Mouse (Mus musculus) heart, postnatal 0 days (tissue): ENCODE data around the gene Ksr1. TPM values are rescaled to one million over a fixed set of nuclear protein-coding genes. Genes with fewer than 3 reads are reported as not detected.
"Not testable (repeated sequence)": the region's sequence is repeated elsewhere in the genome, so short reads cannot be mapped to it uniquely, and the experiment has no call there.

Experiments
- ATAC-seq: fragments of 200-750 bp; cut with Nextera tagmentation; 2 replicates; pipeline ENCODE4 v1.8.0; 2017; ENCODE audit warnings: low read depth, moderate number of reproducible peaks, moderate library complexity; ENCODE audit not compliant: insufficient read depth
- DNase-seq: peaks from one replicate; pipeline ENCODE4 v3.0.0-alpha.2; 2016; ENCODE audit warnings: low spot score
- H3K27ac ChIP-seq: fragments of 300-500 bp; sonication (generic); 2 replicates; pipeline ENCODE4 v1.5.1; 2014; ENCODE audit warnings: low read depth, mild to moderate bottlenecking
- H3K27me3 ChIP-seq: fragments of 300-500 bp; sonication (generic); 2 replicates; pipeline ENCODE4 v1.6.1; 2014; ENCODE audit warnings: low read length, mixed read lengths; ENCODE audit not compliant: control insufficient read depth, insufficient read depth
- H3K36me3 ChIP-seq: fragments of 300-500 bp; sonication (generic); replicated peaks from 2 replicates; pipeline ENCODE4 v1.6.1; 2014; ENCODE audit warnings: low read length, mixed read lengths; ENCODE audit not compliant: control insufficient read depth, insufficient read depth
- H3K4me1 ChIP-seq: fragments of 300-500 bp; sonication (generic); 2 replicates; pipeline ENCODE4 v1.6.1; 2014; ENCODE audit warnings: antibody characterized with exemption; ENCODE audit not compliant: control insufficient read depth, insufficient read depth
- H3K4me2 ChIP-seq: fragments of 300-500 bp; sonication (generic); 2 replicates; pipeline ENCODE4 v1.6.1; 2014; ENCODE audit warnings: low read depth, mild to moderate bottlenecking, low read length, moderate library complexity
- H3K4me3 ChIP-seq: fragments of 300-500 bp; sonication (generic); 2 replicates; pipeline ENCODE4 v1.5.1; 2014; ENCODE audit warnings: low read depth, low read length
- H3K9ac ChIP-seq: fragments of 300-500 bp; sonication (generic); replicated peaks from 2 replicates; pipeline ENCODE4 v1.6.1; 2014; ENCODE audit warnings: low read depth, low read length, mixed read lengths
- H3K9me3 ChIP-seq: fragments of 300-500 bp; sonication (generic); replicated peaks from 2 replicates; pipeline ENCODE4 v1.6.1; 2016; ENCODE audit warnings: low read length; ENCODE audit not compliant: control insufficient read depth
- CTCF ChIP-seq: IDR thresholded peaks from 2 replicates; pipeline ENCODE4 v1.5.1; 2016; ENCODE audit warnings: antibody characterized with exemption, control low read depth, low read depth
- EP300 ChIP-seq: IDR thresholded peaks from 2 replicates; pipeline ENCODE4 v1.6.1; 2016; ENCODE audit warnings: antibody characterized with exemption, low read depth
- WGBS: fragments of 180-500 bp; shearing (Covaris S2); extraction: QIAGEN DNeasy Blood & Tissue Kit; methylation state at CpG from one replicate; pipeline ENCODE4 v1.1.7; 2014; 5-methylcytosine and 5-hydroxymethylcytosine counted together
- polyA plus RNA-seq: library from polyadenylated mRNA; unstranded; fragments of >200 nt; fragmentation: Nextera tagmentation; extraction: Ambion mirVana; gene quantifications from 2 replicates; pipeline ENCODE4 v1.2.1, GENCODE M21; 2015
- total RNA-seq: library from RNA; depleted of rRNA; stranded (reverse); fragments of >200 nt; gene quantifications from 2 replicates; pipeline ENCODE4 v1.2.3, GENCODE M21; 2014; ENCODE audit warnings: low replicate concordance

Gene Ksr1
- total and polyA plus RNA-seq, 2 experiments from 2014 or later, result 1.5 to 15.2 TPM

DNA sequence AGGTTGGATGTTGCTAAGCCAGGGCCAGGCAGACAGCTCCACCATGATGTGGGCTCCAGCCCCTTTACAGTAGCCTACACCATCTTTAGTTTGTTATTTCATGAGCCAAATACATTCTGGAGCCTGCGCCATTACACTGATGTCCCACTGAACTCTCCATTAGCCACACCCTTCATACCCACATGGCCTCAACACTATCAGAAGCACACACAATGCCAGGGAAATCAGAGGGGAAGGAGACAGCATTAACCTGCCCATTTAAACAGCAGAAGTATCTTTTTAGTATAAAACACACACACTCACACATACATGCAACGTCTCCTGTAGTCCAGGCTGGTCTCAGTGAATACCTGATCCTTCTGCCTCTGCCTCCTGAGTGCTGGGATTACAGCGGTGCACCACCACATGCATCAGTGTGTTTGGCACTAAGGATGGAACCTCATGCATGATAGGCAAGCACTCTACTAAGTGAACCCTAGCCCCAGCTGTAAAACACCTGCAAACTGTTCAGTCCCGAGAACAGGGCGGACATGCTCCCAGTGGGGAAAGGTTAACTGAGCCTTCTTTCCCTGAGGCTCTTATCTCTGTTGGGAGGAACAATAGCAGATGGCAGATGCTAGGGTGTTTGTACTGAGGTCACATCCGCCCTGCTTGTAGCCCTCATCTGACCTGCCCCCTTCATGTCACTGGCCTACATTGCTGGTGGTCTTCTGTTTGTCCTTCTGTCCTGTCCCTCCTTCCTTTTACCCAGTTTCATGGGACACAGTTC is 138.0 kb downstream of the Ksr1 start:
- WGBS, result 63% methylated on average over 6 of the region's 6 CpGs
- Histone ChIP-seq H3K27ac (peak overlapping the region; percentile 34; the same call in 1 of the 2 replicates), H3K9ac (no peak overlapping the region), H3K4me1 (no peaks in the 10 kb centered on the region; the same call in 1 of the 2 replicates), H3K4me2 (no peak overlapping the region), H3K9me3 (no peaks in the 10 kb centered on the region), H3K27me3 (no peaks in the 10 kb centered on the region), H3K4me3 (no peak overlapping the region), H3K36me3 (no peaks in the 10 kb centered on the region)
- no peak for DNase-seq
- 0 out of 2 replicates have a peak, but pooled peaks have one; percentile 27 for ATAC-seq
- TF ChIP-seq EP300 (no peak), CTCF (no peak)

DNA sequence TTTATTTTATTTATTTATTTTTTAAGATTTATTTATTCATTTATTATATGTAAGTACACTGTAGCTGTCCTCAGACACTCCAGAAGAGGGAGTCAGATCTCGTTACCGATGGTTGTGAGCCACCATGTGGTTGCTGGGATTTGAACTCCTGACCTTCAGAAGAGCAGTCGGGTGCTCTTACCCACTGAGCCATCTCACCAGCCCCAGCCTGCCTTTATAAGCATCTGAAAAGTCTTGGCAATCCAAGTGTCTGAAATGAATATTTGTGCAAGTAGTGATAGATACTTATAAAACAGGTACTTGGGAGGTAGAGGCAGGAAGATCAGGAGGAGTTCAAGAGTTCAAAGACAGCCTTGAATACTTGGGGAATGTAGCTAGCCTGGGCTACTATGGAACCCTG is 138.9 kb downstream of the Ksr1 start:
- 77% methylated on average over 3 of the region's 3 CpGs for WGBS
- not testable (repeated sequence) for H3K4me1 ChIP-seq, H3K36me3 ChIP-seq, H3K4me3 ChIP-seq, H3K4me2 ChIP-seq, H3K27ac ChIP-seq, DNase-seq, ATAC-seq, H3K27me3 ChIP-seq, H3K9ac ChIP-seq, H3K9me3 ChIP-seq

DNA sequence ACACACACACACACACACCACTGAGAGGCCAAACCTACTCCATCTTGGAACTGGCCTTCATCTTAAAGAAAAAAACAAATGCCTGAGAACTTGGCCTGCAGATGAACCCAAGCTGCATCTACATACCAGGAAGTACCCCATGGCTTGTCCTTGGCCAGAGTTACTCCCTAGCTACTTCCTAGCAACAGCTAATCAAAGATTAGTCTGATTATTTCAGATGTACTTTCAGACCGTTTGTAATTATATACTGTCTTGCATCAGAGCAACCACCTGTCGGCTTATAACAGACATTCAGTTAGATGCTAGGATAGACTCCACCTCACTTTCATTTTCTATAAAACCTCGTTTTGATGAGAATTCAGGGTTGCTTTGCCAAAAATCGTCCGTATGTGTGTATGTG is 139.8 kb downstream of the Ksr1 start:
- Histone ChIP-seq H3K36me3 (no peaks in the 10 kb centered on the region), H3K27me3 (no peaks in the 10 kb centered on the region), H3K4me2 (no peak overlapping the region), H3K4me3 (no peak overlapping the region), H3K4me1 (no peaks in the 10 kb centered on the region; the same call in 1 of the 2 replicates), H3K9ac (no peak overlapping the region), H3K9me3 (no peaks in the 10 kb centered on the region), H3K27ac (no peak overlapping the region)
- TF ChIP-seq EP300 (no peak), CTCF (no peak)
- WGBS, result 61% methylated on average over 5 of the region's 5 CpGs
- no peak for ATAC-seq
- DNase-seq, result no peak

DNA sequence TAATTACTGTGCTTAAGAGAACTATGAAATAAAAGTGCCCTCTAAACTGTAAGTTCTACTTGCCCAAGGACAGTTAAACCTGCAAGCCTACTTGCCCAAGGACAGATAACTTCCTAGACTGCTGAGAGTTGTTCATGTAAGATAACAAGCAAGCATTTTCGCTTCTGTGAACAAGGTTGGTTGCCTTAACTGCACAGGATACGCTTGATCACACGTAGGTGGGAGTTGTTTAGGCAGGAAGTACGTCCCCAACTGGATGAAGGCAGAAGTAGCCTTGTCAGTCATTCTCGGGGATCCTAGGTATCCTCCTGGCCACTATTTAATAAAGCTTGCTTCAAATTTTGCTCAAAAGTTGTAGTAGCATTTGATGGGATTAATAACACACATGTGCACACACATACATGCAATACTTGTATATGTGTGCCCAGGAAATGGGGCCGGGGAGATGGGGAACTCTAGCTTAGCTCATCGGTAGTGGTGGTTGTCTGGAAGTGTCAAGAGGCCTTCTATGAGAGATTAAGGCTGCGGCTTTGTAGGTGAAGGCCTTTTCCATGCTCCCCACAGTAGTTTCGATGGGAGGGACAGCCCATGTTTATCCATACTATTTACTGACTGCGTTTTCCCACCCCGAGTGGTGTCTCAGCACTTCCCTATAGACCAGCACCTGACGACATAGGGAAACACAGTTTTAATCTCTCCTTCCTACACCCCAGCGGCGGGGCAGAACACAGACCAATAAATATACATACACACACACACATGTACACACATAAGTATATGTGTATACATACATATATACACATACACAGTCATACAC is 140.4 kb downstream of the Ksr1 start:
- ATAC-seq, result no peak
- H3K27ac ChIP-seq, result no peak overlapping the region
- TF ChIP-seq CTCF, result no peak
- no peak for TF ChIP-seq EP300
- H3K9ac ChIP-seq, result no peak overlapping the region
- DNase-seq, result no peak
- H3K9me3 ChIP-seq, result no peaks in the 10 kb centered on the region
- no peaks in the 10 kb centered on the region; the same call in 1 of the 2 replicates for H3K4me1 ChIP-seq
- H3K4me3 ChIP-seq, result no peak overlapping the region
- H3K27me3 ChIP-seq, result no peaks in the 10 kb centered on the region
- no peaks in the 10 kb centered on the region for H3K36me3 ChIP-seq
- no peak overlapping the region for H3K4me2 ChIP-seq
- 69% methylated on average over 14 of the region's 14 CpGs for WGBS

DNA sequence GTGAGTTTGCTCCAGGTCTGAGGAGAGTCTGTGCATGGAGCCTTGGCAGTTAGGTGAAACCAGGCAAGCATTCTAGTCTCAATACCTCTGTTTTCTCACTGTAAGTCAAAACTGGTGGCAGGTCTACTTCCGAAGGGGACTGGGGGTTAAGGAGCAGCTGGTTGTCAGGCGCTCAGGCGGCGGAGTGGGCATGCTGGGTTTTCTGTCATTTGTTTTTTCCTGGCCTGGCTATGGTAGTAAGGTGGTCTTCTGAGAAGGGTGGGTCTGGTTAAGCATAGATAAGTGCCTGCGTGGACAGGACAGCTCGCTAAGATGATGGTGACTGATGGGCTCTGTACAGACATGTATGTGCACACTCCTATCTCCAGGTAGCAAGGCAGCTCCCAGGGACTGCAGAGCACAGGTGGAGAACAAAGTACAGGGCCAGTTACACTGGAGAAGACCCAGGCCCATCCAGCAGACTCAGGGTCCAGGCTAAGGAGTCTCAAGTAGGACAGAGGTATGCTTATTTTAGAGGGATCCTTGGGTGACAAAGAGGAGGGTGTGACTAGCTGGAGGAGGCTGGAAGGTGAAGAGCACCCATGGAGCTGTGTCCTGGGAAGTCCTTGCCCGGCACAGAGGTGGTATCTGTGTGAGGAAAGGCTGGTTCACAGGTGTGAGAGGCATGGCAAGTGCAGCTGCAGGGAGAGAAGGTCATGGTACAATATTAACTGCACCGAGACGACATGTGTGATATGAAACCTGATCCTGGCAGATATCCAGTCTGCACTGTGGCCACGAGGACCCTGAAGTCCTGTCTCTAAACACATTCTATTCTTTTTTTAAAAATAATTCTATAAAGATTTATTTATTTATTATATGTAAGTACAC is 142.2 kb downstream of the Ksr1 start:
- Histone ChIP-seq H3K27me3 (no peaks in the 10 kb centered on the region), H3K9ac (no peak overlapping the region), H3K36me3 (no peaks in the 10 kb centered on the region), H3K4me2 (no peak overlapping the region), H3K4me1 (no peaks in the 10 kb centered on the region; the same call in 1 of the 2 replicates), H3K9me3 (no peaks in the 10 kb centered on the region), H3K27ac (peak overlapping the region; percentile 88), H3K4me3 (no peak overlapping the region)
- TF ChIP-seq EP300, result no peak
- TF ChIP-seq CTCF, result no peak
- no peak for ATAC-seq
- DNase-seq, result no peak
- 74% methylated on average over 10 of the region's 10 CpGs for WGBS
